Mouse (Mus musculus) kidney, embryonic 15.5 days (tissue): ENCODE measurements around the gene Sec24a. TPM values are rescaled to one million over a fixed set of nuclear protein-coding genes. Genes with fewer than 3 reads are reported as not detected.
"Not testable (repeated sequence)": the region's sequence is repeated elsewhere in the genome, so short reads cannot be mapped to it uniquely, and the experiment has no call there.

Experiments used
- ATAC-seq: fragments of 200-750 bp; cut with Nextera tagmentation; replicated peaks from 2 replicates; pipeline ENCODE4 v1.8.0; 2017; ENCODE audit warnings: moderate TSS enrichment; ENCODE audit not compliant: low FRiP score
- H3K27ac ChIP-seq: fragments of 300-500 bp; sonication (generic); 2 replicates; pipeline ENCODE4 v1.5.1; 2015; ENCODE audit warnings: mild to moderate bottlenecking, inconsistent platforms
- H3K27me3 ChIP-seq: fragments of 300-500 bp; sonication (generic); 2 replicates; pipeline ENCODE4 v1.6.1; 2015; ENCODE audit warnings: inconsistent platforms
- H3K36me3 ChIP-seq: fragments of 300-500 bp; sonication (generic); 2 replicates; pipeline ENCODE4 v1.6.1; 2015; ENCODE audit warnings: inconsistent platforms
- H3K4me1 ChIP-seq: fragments of 300-500 bp; sonication (generic); 2 replicates; pipeline ENCODE4 v1.6.1; 2015; ENCODE audit warnings: inconsistent platforms
- H3K4me2 ChIP-seq: fragments of 300-500 bp; sonication (generic); 2 replicates; pipeline ENCODE4 v1.6.1; 2015; ENCODE audit warnings: moderate library complexity, mild to moderate bottlenecking, inconsistent platforms
- H3K4me3 ChIP-seq: fragments of 300-500 bp; sonication (generic); replicated peaks from 2 replicates; pipeline ENCODE4 v1.5.1; 2015; ENCODE audit warnings: mild to moderate bottlenecking, inconsistent platforms
- H3K9ac ChIP-seq: fragments of 300-500 bp; sonication (generic); 2 replicates; pipeline ENCODE4 v1.6.1; 2015; ENCODE audit warnings: mild to moderate bottlenecking, inconsistent platforms
- H3K9me3 ChIP-seq: fragments of 300-500 bp; sonication (generic); replicated peaks from 2 replicates; pipeline ENCODE4 v1.6.1; 2016; ENCODE audit warnings: inconsistent platforms
- WGBS: fragments of 180-500 bp; shearing (Covaris S2); methylation state at CpG from one replicate; pipeline ENCODE4 v1.1.7; 2015; ENCODE audit warnings: mixed read lengths; 5-methylcytosine and 5-hydroxymethylcytosine counted together
- polyA plus RNA-seq: library from polyadenylated mRNA; unstranded; fragments of >200 nt; fragmentation: Nextera tagmentation; extraction: Ambion mirVana; gene quantifications from 2 replicates; pipeline ENCODE4 v1.2.1, GENCODE M21; 2015

The Sec24a gene
- polyA plus RNA-seq, 1 experiment from 2014 or later, result 15.3 TPM

GRCm38 (mm10) chr11:51782721-51783120 lies 19.3 kb upstream of the Sec24a start:
- no peak for ATAC-seq
- WGBS, result 88% methylated on average over 6 of the region's 6 CpGs
- no peak overlapping the region for H3K9ac ChIP-seq
- H3K27ac ChIP-seq, result no peak overlapping the region
- no peaks in the 10 kb centered on the region for H3K4me1 ChIP-seq
- no peak overlapping the region for H3K4me3 ChIP-seq
- H3K4me2 ChIP-seq, result no peak overlapping the region
- no peaks in the 10 kb centered on the region for H3K27me3 ChIP-seq
- H3K9me3 ChIP-seq, result no peaks in the 10 kb centered on the region
- peaks cover 74% of the 10 kb centered on the region for H3K36me3 ChIP-seq

- H3K9ac ChIP-seq, result no peak overlapping the region
- no peaks in the 10 kb centered on the region for H3K4me1 ChIP-seq
- WGBS, result 90% methylated on average over 9 of the region's 9 CpGs
- ATAC-seq, result no peak
- no peaks in the 10 kb centered on the region for H3K27me3 ChIP-seq
- H3K4me3 ChIP-seq, result no peak overlapping the region
- peaks cover 57% of the 10 kb centered on the region for H3K36me3 ChIP-seq
- no peaks in the 10 kb centered on the region for H3K9me3 ChIP-seq
- H3K27ac ChIP-seq, result no peak overlapping the region
- no peak overlapping the region for H3K4me2 ChIP-seq
Measured at GRCm38 (mm10) chr11:51780773-51781267, 17.4 kb upstream of the Sec24a start.

GRCm38 (mm10) chr11:51777478-51777877 lies 14.0 kb upstream of the Sec24a start:
- H3K4me2 ChIP-seq, result no peak overlapping the region
- H3K4me1 ChIP-seq, result no peaks in the 10 kb centered on the region
- H3K9me3 ChIP-seq, result no peaks in the 10 kb centered on the region
- H3K27ac ChIP-seq, result no peak overlapping the region
- no peak for ATAC-seq
- WGBS, result 91% methylated on average over 5 of the region's 5 CpGs
- H3K27me3 ChIP-seq, result no peaks in the 10 kb centered on the region
- H3K4me3 ChIP-seq, result no peak overlapping the region
- H3K36me3 ChIP-seq, result peaks cover 35% of the 10 kb centered on the region
- no peak overlapping the region for H3K9ac ChIP-seq

DNA sequence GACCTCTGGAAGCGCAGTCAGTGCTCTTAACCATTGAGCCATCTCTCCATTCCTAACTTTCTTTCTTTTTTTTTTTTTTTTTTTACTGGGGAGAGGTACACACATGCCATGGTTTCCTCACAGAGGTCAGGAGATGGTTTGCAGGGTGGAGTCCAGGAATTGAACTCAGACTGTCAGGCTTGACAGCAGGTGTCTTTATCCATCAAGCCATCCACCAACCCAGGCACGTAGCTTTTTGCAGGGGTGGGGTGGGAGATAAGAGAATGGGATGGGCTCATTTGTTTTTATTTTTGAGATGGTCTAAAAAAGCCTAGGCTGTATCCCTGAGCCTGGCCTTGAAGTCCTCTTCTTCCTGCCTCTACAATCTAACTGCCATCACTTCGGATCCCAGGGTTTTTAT lies 12.1 kb upstream of the Sec24a start:
- H3K4me2 ChIP-seq, result no peak overlapping the region
- no peak overlapping the region for H3K4me3 ChIP-seq
- H3K9ac ChIP-seq, result no peak overlapping the region
- ATAC-seq, result no peak
- H3K27ac ChIP-seq, result no peak overlapping the region
- WGBS, result 86% methylated on average over 3 of the region's 3 CpGs
- H3K27me3 ChIP-seq, result no peaks in the 10 kb centered on the region
- peaks cover 15% of the 10 kb centered on the region for H3K36me3 ChIP-seq
- H3K4me1 ChIP-seq, result no peaks in the 10 kb centered on the region
- H3K9me3 ChIP-seq, result no peaks in the 10 kb centered on the region

DNA sequence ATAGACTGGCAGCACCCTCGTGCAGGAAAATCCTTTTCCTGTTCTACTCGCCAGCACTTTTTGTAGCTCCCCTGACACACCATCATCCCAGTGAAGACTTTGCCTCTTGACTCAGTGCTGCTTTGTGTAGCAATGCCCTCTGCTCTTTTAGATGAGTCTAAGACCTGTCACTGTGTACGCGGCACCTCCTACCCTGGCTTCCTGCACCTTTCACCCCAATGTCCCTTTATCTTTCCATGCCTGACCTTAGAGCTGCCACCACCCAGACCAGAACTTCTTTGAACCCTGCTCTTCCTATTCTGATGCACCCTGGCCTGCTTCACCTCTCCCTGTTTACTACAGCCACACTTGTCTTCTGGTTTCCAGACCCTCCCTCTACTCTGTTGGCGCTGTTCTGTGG lies 4.9 kb upstream of the Sec24a start:
- no peaks in the 10 kb centered on the region for H3K27me3 ChIP-seq
- H3K4me1 ChIP-seq, result peaks cover 16% of the 10 kb centered on the region
- H3K9me3 ChIP-seq, result no peaks in the 10 kb centered on the region
- 45% methylated on average over 5 of the region's 5 CpGs for WGBS
- no peak overlapping the region for H3K9ac ChIP-seq
- no peak overlapping the region for H3K4me2 ChIP-seq
- ATAC-seq, result no peak
- H3K36me3 ChIP-seq, result no peaks in the 10 kb centered on the region; the same call in none of the 2 replicates
- no peak overlapping the region for H3K27ac ChIP-seq
- H3K4me3 ChIP-seq, result no peak overlapping the region

GRCm38 (mm10) chr11:51767579-51768220 lies 4.3 kb upstream of the Sec24a start:
- no peak for ATAC-seq
- Histone ChIP-seq H3K4me2 (no peak overlapping the region), H3K36me3 (no peaks in the 10 kb centered on the region; the same call in none of the 2 replicates), H3K9ac (no peak overlapping the region), H3K4me3 (no peak overlapping the region), H3K27ac (no peak overlapping the region), H3K4me1 (peaks cover 20% of the 10 kb centered on the region), H3K9me3 (no peaks in the 10 kb centered on the region), H3K27me3 (no peaks in the 10 kb centered on the region)
- WGBS, result 50% methylated on average over 8 of the region's 8 CpGs

GRCm38 (mm10) chr11:51764816-51765215 lies 1.4 kb upstream of the Sec24a start:
- Histone ChIP-seq H3K36me3 (no peaks in the 10 kb centered on the region), H3K9me3 (no peaks in the 10 kb centered on the region), H3K4me3 (peak overlapping the region; percentile 98), H3K27ac (no peak overlapping the region), H3K9ac (no peak overlapping the region), H3K27me3 (peaks cover 7% of the 10 kb centered on the region), H3K4me2 (peak overlapping the region; percentile 83), H3K4me1 (peaks cover 20% of the 10 kb centered on the region)
- ATAC-seq, result no peak
- WGBS, result 88% methylated on average over 4 of the region's 4 CpGs

DNA sequence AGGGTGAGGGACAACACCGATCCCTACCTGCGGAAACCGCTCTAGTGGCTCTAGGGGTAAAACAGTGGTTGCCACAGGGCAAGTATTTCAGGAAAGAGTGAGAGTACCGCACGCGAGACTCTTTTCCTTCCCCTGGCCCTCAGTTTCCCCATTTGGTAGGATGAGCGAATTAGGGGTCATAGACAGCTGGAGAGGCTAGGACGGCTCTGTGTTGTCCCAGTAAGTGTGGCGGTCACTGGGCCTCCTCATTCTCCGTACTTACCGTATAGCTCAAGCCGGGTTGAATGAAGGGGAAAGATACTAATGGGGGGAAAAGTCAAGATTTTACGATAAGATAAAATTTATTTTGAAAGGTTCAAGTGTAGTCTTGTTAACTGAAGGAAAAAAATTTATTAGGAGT lies 521 bp upstream of the Sec24a start:
- no peaks in the 10 kb centered on the region for H3K36me3 ChIP-seq
- H3K9me3 ChIP-seq, result no peaks in the 10 kb centered on the region
- peak overlapping the region; percentile 49; the same call in 1 of the 2 replicates for H3K27ac ChIP-seq
- no peak for ATAC-seq
- peaks cover 9% of the 10 kb centered on the region for H3K27me3 ChIP-seq
- 4% methylated on average over 13 of the region's 13 CpGs for WGBS
- H3K4me3 ChIP-seq, result peak overlapping the region; percentile 98
- peak overlapping the region; percentile 94 for H3K9ac ChIP-seq
- H3K4me1 ChIP-seq, result peaks cover 20% of the 10 kb centered on the region
- H3K4me2 ChIP-seq, result peak overlapping the region; percentile 83

DNA sequence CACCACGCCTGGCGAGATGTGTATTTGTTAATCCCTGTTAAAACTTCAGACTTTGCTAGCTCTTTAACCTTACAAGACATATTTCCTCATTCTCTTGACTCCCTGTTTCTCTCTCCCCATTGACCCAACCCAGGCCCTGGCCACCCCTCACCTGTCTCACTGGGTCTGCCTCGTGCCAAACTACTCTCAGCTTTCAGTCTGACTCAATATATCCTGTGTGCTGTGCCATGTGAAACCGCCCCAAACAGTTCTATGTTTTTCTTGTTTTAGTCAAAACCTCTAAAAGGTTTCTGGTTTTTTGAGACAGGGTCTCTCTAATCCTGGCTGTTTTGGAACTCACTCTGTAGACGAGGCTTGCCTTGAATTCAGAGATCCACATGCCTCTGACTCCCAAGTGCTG lies 2.2 kb downstream of the Sec24a start:
- ATAC-seq, result no peak
- Histone ChIP-seq H3K9ac (no peak overlapping the region), H3K27me3 (peaks cover 9% of the 10 kb centered on the region), H3K4me1 (peaks cover 26% of the 10 kb centered on the region), H3K36me3 (no peaks in the 10 kb centered on the region), H3K27ac (no peak overlapping the region), H3K4me2 (no peak overlapping the region), H3K4me3 (no peak overlapping the region), H3K9me3 (no peaks in the 10 kb centered on the region)
- 78% methylated on average over 5 of the region's 5 CpGs for WGBS

DNA sequence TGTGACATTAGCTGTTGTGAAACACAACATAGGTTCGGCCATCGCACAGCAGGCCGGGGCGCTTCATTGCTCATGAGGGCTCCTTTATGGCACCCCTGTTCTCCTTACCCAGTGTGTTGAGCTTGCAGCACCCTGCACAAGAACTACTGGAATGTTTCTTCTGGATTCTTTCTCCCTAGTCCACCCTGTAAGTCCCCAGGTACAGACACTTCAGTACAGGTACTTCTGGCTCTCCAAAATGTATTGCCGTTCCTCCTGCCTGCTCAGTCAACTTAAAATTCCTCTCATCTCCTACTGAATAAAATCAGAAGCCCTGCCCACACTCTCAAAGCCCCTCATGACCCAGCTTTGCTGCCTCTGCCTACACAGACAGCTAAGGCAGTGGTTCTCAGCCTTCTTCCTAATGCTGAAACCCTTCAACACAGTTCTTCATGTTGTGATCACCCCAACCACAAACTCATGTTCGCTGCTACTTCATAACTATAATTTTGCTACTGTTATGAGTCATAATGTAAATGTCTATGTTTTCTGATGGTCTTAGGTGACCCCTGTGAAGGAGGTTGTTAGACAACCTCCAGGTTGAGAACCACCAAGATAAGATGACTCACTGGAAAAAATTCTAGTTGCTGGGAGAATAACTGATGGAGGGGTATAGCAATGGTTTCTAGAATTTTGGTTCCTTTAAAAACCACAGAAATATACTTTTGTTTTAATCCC lies 3.3 kb downstream of the Sec24a start:
- no peak for ATAC-seq
- Histone ChIP-seq H3K27ac (no peak overlapping the region), H3K4me3 (no peak overlapping the region), H3K4me2 (no peak overlapping the region), H3K9me3 (no peaks in the 10 kb centered on the region), H3K4me1 (peaks cover 23% of the 10 kb centered on the region), H3K27me3 (peaks cover 9% of the 10 kb centered on the region), H3K9ac (no peak overlapping the region), H3K36me3 (no peaks in the 10 kb centered on the region)
- 88% methylated on average over 6 of the region's 6 CpGs for WGBS

GRCm38 (mm10) chr11:51759251-51759650 lies 4.2 kb downstream of the Sec24a start:
- Histone ChIP-seq H3K9ac (no peak overlapping the region), H3K4me2 (no peak overlapping the region), H3K9me3 (no peaks in the 10 kb centered on the region), H3K36me3 (no peaks in the 10 kb centered on the region), H3K27me3 (peaks cover 9% of the 10 kb centered on the region), H3K27ac (no peak overlapping the region), H3K4me1 (peaks cover 23% of the 10 kb centered on the region), H3K4me3 (no peak overlapping the region)
- ATAC-seq, result no peak
- WGBS, result 85% methylated on average over 2 of the region's 2 CpGs

DNA sequence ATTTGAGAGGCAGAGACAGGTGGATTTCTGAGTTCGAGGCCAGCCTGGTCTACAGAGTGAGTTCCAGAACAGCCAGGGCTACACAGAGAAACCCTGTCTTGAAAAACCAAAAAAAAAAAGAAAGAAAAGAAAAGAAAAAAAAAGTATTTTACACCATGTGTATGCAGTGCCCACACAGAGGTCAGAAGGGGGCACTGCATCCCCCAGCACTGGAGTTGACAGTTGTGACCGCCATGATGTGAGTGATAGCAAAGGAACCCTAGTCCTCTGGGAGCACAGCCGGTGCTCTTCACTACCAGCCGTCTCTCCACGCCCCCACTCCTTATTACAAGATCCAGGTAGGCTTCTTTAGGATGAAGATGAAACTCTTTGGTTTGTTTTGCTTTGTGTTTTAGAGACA lies 5.2 kb downstream of the Sec24a start:
- H3K9ac ChIP-seq, H3K36me3 ChIP-seq, H3K27me3 ChIP-seq, H3K4me2 ChIP-seq, H3K4me3 ChIP-seq, H3K9me3 ChIP-seq, H3K27ac ChIP-seq, ATAC-seq: not testable (repeated sequence)
- H3K4me1 ChIP-seq, result peaks cover 28% of the 10 kb centered on the region
- WGBS, result 90% methylated on average over 5 of the region's 5 CpGs
